Mouse (Mus musculus) forebrain, embryonic 14.5 days (tissue): Measurements from ENCODE around the gene Gm20532. TPM values are rescaled to one million over a fixed set of nuclear protein-coding genes. Genes with fewer than 3 reads are reported as not detected.
A peak's percentile ranks its signal among the peaks of the same experiment; 100 is the strongest.

Experiments used
- ATAC-seq: fragments of 200-750 bp; cut with Nextera tagmentation; 2 replicates; pipeline ENCODE4 v1.8.0; 2017; ENCODE audit warnings: mild to moderate bottlenecking, moderate library complexity
- DNase-seq: peaks from one replicate; pipeline ENCODE4 v3.0.0-alpha.2; 2015; ENCODE audit warnings: low spot score
- H3K27ac ChIP-seq: fragments of 300-500 bp; sonication (generic); 2 replicates; pipeline ENCODE4 v1.5.1; 2014; ENCODE audit warnings: low read depth, mild to moderate bottlenecking, control low read depth, low read length, moderate library complexity
- H3K27me3 ChIP-seq: fragments of 300-500 bp; sonication (generic); replicated peaks from 2 replicates; pipeline ENCODE4 v1.6.1; 2014; ENCODE audit warnings: low read length, control low read depth, mixed read lengths; ENCODE audit not compliant: control insufficient read depth, insufficient read depth
- H3K36me3 ChIP-seq: fragments of 300-500 bp; sonication (generic); 2 replicates; pipeline ENCODE4 v1.6.1; 2014; ENCODE audit warnings: low read length, control low read depth; ENCODE audit not compliant: control insufficient read depth, insufficient read depth
- H3K4me1 ChIP-seq: fragments of 300-500 bp; sonication (generic); 2 replicates; pipeline ENCODE4 v1.6.1; 2014; ENCODE audit warnings: antibody characterized with exemption, low read length, control low read depth; ENCODE audit not compliant: control insufficient read depth, insufficient read depth
- H3K4me2 ChIP-seq: fragments of 300-500 bp; sonication (generic); 2 replicates; pipeline ENCODE4 v1.6.1; 2014; ENCODE audit warnings: mild to moderate bottlenecking, control low read depth, low read length
- H3K4me3 ChIP-seq: fragments of 300-500 bp; sonication (generic); 2 replicates; pipeline ENCODE4 v1.5.1; 2014; ENCODE audit warnings: low read depth, low read length, control low read depth
- H3K9ac ChIP-seq: fragments of 300-500 bp; sonication (generic); 2 replicates; pipeline ENCODE4 v1.6.1; 2014; ENCODE audit warnings: mild to moderate bottlenecking, low read length, control low read depth, moderate library complexity
- H3K9me3 ChIP-seq: fragments of 300-500 bp; sonication (generic); replicated peaks from 2 replicates; pipeline ENCODE4 v1.6.1; 2016; ENCODE audit warnings: low read length, control low read depth, mixed read lengths; ENCODE audit not compliant: control insufficient read depth
- WGBS: fragments of 180-500 bp; shearing (Covaris S2); extraction: QIAGEN DNeasy Blood & Tissue Kit; methylation state at CpG from one replicate; pipeline ENCODE4 v1.1.7; 2014; 5-methylcytosine and 5-hydroxymethylcytosine counted together
- polyA plus RNA-seq: library from polyadenylated mRNA; unstranded; fragments of >200 nt; fragmentation: Nextera tagmentation; extraction: Ambion mirVana; gene quantifications from 2 replicates; pipeline ENCODE4 v1.2.1, GENCODE M21; 2014

Gm20532 gene
- polyA plus RNA-seq, 1 experiment from 2014 or later: not detected

GRCm38 (mm10) chr2:26588573-26588972 is 2.1 kb downstream of the Gm20532 start:
- no peak for DNase-seq
- H3K9me3 ChIP-seq: no peaks in the 10 kb centered on the region
- no peak overlapping the region for H3K4me2 ChIP-seq
- H3K9ac ChIP-seq: no peak overlapping the region; the same call in 1 of the 2 replicates
- H3K27ac ChIP-seq: peak overlapping the region; percentile 33; the same call in 1 of the 2 replicates
- no peaks in the 10 kb centered on the region for H3K36me3 ChIP-seq
- H3K27me3 ChIP-seq: no peaks in the 10 kb centered on the region
- H3K4me3 ChIP-seq: no peak overlapping the region
- no peak for ATAC-seq
- no peaks in the 10 kb centered on the region for H3K4me1 ChIP-seq
- WGBS: 56% methylated on average over 4 of the region's 4 CpGs

GRCm38 (mm10) chr2:26589284-26589683 is 2.8 kb downstream of the Gm20532 start:
- 87% methylated on average over 10 of the region's 10 CpGs for WGBS
- ATAC-seq: no peak
- H3K4me1 ChIP-seq: no peaks in the 10 kb centered on the region
- DNase-seq: no peak
- no peaks in the 10 kb centered on the region for H3K9me3 ChIP-seq
- H3K4me3 ChIP-seq: no peak overlapping the region
- no peak overlapping the region for H3K9ac ChIP-seq
- no peak overlapping the region for H3K4me2 ChIP-seq
- no peak overlapping the region for H3K27ac ChIP-seq
- no peaks in the 10 kb centered on the region for H3K36me3 ChIP-seq
- no peaks in the 10 kb centered on the region for H3K27me3 ChIP-seq

DNA sequence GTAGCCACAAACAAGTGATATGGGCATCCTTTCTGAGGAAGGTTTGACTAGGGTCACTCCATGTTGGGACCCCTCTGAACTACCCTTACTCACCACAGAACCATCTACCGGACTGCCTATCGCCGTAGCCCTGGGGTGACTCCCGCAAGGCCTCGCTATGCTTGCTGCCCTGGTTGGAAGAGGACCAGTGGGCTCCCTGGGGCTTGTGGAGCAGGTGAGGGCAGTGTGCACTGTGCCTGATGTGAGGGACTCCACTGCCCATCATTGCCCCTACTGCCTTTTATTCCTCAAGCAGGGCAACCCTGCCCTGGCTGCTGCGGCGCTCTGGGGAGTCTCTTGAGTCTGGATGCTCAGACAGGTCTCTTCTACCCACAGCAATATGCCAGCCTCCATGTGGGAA is 3.8 kb downstream of the Gm20532 start:
- Histone ChIP-seq H3K4me1 (no peaks in the 10 kb centered on the region), H3K36me3 (no peaks in the 10 kb centered on the region), H3K9ac (no peak overlapping the region), H3K27ac (no peak overlapping the region), H3K4me2 (no peak overlapping the region), H3K4me3 (no peak overlapping the region), H3K27me3 (no peaks in the 10 kb centered on the region), H3K9me3 (no peaks in the 10 kb centered on the region)
- 93% methylated on average over 7 of the region's 7 CpGs for WGBS
- ATAC-seq (no peak), DNase-seq (no peak)

- 86% methylated on average over 7 of the region's 7 CpGs for WGBS
- no peak overlapping the region for H3K4me2 ChIP-seq
- H3K9ac ChIP-seq: no peak overlapping the region
- no peak for ATAC-seq
- no peak overlapping the region for H3K4me3 ChIP-seq
- DNase-seq: no peak
- H3K4me1 ChIP-seq: no peaks in the 10 kb centered on the region
- no peaks in the 10 kb centered on the region for H3K27me3 ChIP-seq
- H3K27ac ChIP-seq: no peak overlapping the region
- H3K36me3 ChIP-seq: no peaks in the 10 kb centered on the region
- H3K9me3 ChIP-seq: no peaks in the 10 kb centered on the region
Observed at GRCm38 (mm10) chr2:26590962-26591361, 4.5 kb downstream of the Gm20532 start.

DNA sequence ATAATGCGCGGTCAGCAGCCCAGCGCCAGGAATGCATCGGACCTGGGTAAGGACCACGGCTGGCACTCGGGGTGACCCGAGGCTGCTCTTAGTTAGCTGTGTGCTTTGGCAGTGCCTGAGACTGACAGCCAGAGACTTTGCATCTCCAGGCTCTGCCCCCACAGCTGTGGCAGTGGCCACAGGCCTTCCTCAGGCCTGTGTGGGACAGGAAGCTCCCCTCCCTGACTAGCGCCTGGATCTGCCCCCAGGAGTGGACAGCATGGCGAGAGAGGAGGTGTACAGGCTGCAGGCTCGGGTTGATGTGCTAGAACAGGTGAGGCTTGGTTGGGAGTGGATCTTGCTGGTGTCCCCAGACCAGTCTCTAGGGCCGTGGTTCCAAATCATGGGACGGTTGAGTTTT is 5.0 kb downstream of the Gm20532 start:
- Histone ChIP-seq H3K9ac (no peak overlapping the region), H3K4me1 (no peaks in the 10 kb centered on the region), H3K27ac (no peak overlapping the region), H3K36me3 (no peaks in the 10 kb centered on the region), H3K27me3 (no peaks in the 10 kb centered on the region), H3K4me2 (no peak overlapping the region), H3K4me3 (no peak overlapping the region), H3K9me3 (no peaks in the 10 kb centered on the region)
- DNase-seq (no peak), ATAC-seq (no peak)
- WGBS: 83% methylated on average over 12 of the region's 12 CpGs

- Histone ChIP-seq H3K4me3 (no peak overlapping the region), H3K4me1 (no peaks in the 10 kb centered on the region), H3K9ac (no peak overlapping the region), H3K27me3 (no peaks in the 10 kb centered on the region), H3K36me3 (no peaks in the 10 kb centered on the region), H3K4me2 (no peak overlapping the region), H3K27ac (no peak overlapping the region), H3K9me3 (no peaks in the 10 kb centered on the region)
- 81% methylated on average over 9 of the region's 9 CpGs for WGBS
- DNase-seq (no peak), ATAC-seq (no peak)
Observed at GRCm38 (mm10) chr2:26593211-26594021, 7.0 kb downstream of the Gm20532 start.

DNA sequence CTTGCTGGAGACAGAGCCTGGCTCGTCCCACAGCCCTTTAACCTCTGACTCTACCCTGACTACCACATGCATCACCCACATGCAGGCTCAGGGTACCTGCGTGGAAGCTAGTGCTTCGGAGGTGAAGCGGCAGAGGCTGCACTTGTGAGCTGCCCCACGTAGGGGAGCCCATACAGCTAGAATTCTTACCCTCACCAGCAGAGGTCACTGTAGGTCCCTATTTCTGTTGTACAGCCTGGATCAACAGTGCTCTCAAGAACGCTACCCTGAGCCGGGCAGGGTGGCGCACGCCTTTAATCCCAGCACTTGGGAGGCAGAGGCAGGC is 7.5 kb downstream of the Gm20532 start:
- Histone ChIP-seq H3K9ac (no peak overlapping the region), H3K36me3 (no peaks in the 10 kb centered on the region), H3K27me3 (no peaks in the 10 kb centered on the region), H3K9me3 (no peaks in the 10 kb centered on the region), H3K4me2 (no peak overlapping the region), H3K4me3 (no peak overlapping the region), H3K4me1 (no peaks in the 10 kb centered on the region), H3K27ac (no peak overlapping the region)
- DNase-seq (no peak), ATAC-seq (no peak)
- 65% methylated on average over 9 of the region's 9 CpGs for WGBS

GRCm38 (mm10) chr2:26594461-26594933 is 8.1 kb downstream of the Gm20532 start:
- Histone ChIP-seq H3K4me3 (no peak overlapping the region), H3K9ac (no peak overlapping the region), H3K4me1 (no peaks in the 10 kb centered on the region), H3K9me3 (no peaks in the 10 kb centered on the region), H3K27ac (no peak overlapping the region), H3K36me3 (no peaks in the 10 kb centered on the region), H3K4me2 (no peak overlapping the region), H3K27me3 (no peaks in the 10 kb centered on the region)
- WGBS: 93% methylated on average over 7 of the region's 7 CpGs
- ATAC-seq (no peak), DNase-seq (no peak)

- no peak for ATAC-seq
Observed at GRCm38 (mm10) chr2:26594934-26595724, 8.7 kb downstream of the Gm20532 start.

More at GRCm38 (mm10) chr2:26594934-26595724, 8.7 kb downstream of the Gm20532 start:
- 89% methylated on average over 6 of the region's 6 CpGs for WGBS
- Histone ChIP-seq H3K9me3 (no peaks in the 10 kb centered on the region), H3K27me3 (no peaks in the 10 kb centered on the region), H3K4me2 (no peak overlapping the region), H3K4me3 (no peak overlapping the region), H3K4me1 (no peaks in the 10 kb centered on the region), H3K27ac (no peak overlapping the region), H3K9ac (no peak overlapping the region), H3K36me3 (no peaks in the 10 kb centered on the region)
- no peak for DNase-seq
